Mouse (Mus musculus): Measurements from ENCODE around the gene Slain2. TPM values are rescaled to one million over a fixed set of nuclear protein-coding genes. Genes with fewer than 3 reads are reported as not detected.

Gene Slain2
- polyA plus RNA-seq, 1 experiment from 2014 or later = 25.1 TPM

DNA sequence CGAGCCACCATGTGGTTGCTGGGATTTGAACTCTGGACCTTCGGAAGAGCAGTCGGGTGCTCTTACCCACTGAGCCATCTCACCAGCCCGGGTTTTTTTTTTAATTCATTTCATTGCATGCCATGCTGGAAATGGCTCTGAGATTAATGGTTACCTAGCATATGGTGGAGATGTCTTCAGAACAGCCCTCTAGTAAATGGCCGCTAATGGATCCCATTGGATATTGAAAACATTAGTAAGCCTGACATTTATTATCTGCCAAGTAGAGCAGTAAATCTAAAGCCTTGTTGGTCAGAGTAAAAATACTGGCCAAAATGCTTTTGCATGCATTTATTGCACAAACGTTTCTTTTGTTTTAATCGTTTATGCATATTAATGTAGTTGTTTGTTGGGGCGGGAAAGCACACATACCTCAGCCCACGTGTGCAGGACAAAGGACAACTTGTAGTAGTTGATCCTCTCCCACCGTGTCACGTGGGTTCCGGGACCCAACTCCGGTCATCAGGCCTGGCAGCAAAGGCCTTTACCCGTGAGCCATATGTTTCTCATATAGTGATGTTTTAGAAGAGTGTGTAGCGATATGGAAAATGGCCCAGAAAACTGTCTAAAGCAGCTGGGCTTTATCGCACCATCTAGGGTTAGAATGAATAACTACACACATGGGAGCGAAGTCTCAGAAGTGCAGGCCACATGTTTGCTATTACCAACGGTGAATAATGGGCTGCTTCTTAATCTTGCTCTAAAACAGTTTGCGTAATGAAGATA is 27.5 kb upstream of the Slain2 start:
- H3K36me3 ChIP-seq (ENCODE audit: insufficient read depth) = no peaks in the 10 kb centered on the region
- H3K9me3 ChIP-seq (ENCODE audit: low read depth, low read length) = no peaks in the 10 kb centered on the region
- no peak overlapping the region for H3K27ac ChIP-seq (ENCODE audit: low read depth)
- peak; percentile 13; the same call in 1 of the 2 replicates for TF ChIP-seq CTCF (IDR thresholded peaks at IDR 0.05; ENCODE audit: low read depth)
- no peak overlapping the region for H3K4me2 ChIP-seq
- H3K4me3 ChIP-seq (ENCODE audit: low read depth, low read length) = no peak overlapping the region
- DNase-seq = peak; percentile 85
- H3K9ac ChIP-seq = no peak overlapping the region
- WGBS = 55% methylated on average over 18 of the region's 19 CpGs
- H3K27me3 ChIP-seq (ENCODE audit: insufficient read depth, low read length) = no peaks in the 10 kb centered on the region
- no peaks in the 10 kb centered on the region for H3K4me1 ChIP-seq (ENCODE audit: insufficient read depth)
- ATAC-seq (ENCODE audit: insufficient read depth) = peak; percentile 82

DNA sequence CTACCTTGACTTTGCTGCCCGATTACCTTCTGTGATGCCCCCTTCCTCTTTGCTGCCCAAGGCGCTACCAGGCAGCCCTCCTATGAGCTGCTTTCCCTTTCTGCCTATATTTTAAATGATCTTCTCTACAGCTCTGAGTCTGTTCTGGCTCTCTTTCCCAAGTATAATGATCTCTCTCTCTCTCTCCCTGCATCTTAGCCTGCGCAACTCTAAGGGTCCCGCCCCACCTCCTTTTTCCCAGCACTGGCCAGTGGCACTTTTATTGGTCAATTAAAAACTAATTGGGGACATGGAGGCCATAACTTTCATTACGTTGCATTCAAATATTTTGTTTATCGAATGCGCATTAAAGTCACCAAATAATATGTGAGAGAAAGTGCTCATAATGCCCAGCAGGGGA is 25.8 kb upstream of the Slain2 start:
- no peak for DNase-seq
- no peak for ATAC-seq (ENCODE audit: insufficient read depth)
- Histone ChIP-seq H3K27ac (ENCODE audit: low read depth) (no peak overlapping the region), H3K27me3 (ENCODE audit: insufficient read depth, low read length) (no peaks in the 10 kb centered on the region), H3K4me2 (no peak overlapping the region), H3K36me3 (ENCODE audit: insufficient read depth) (no peaks in the 10 kb centered on the region), H3K4me3 (ENCODE audit: low read depth, low read length) (no peak overlapping the region), H3K9ac (no peak overlapping the region), H3K9me3 (ENCODE audit: low read depth, low read length) (no peaks in the 10 kb centered on the region), H3K4me1 (ENCODE audit: insufficient read depth) (no peaks in the 10 kb centered on the region)
- TF ChIP-seq CTCF (IDR thresholded peaks at IDR 0.05; ENCODE audit: low read depth) = no peak
- WGBS = 90% methylated on average over 7 of the region's 7 CpGs

GRCm38 (mm10) chr5:72891534-72891933 is 22.6 kb upstream of the Slain2 start:
- DNase-seq (peak; percentile 86), ATAC-seq (ENCODE audit: insufficient read depth) (peak; percentile 73)
- Histone ChIP-seq H3K4me1 (ENCODE audit: insufficient read depth) (no peaks in the 10 kb centered on the region), H3K4me2 (no peak overlapping the region; the same call in 1 of the 2 replicates), H3K9me3 (ENCODE audit: low read depth, low read length) (no peaks in the 10 kb centered on the region), H3K9ac (no peak overlapping the region), H3K27ac (ENCODE audit: low read depth) (no peak overlapping the region), H3K4me3 (ENCODE audit: low read depth, low read length) (no peak overlapping the region), H3K27me3 (ENCODE audit: insufficient read depth, low read length) (no peaks in the 10 kb centered on the region), H3K36me3 (ENCODE audit: insufficient read depth) (no peaks in the 10 kb centered on the region)
- 4% methylated on average over 12 of the region's 12 CpGs for WGBS
- TF ChIP-seq CTCF (IDR thresholded peaks at IDR 0.05; ENCODE audit: low read depth) = peak; percentile 81

GRCm38 (mm10) chr5:72893987-72894386 is 20.1 kb upstream of the Slain2 start:
- Histone ChIP-seq H3K36me3 (ENCODE audit: insufficient read depth) (no peaks in the 10 kb centered on the region), H3K9ac (no peak overlapping the region), H3K4me3 (ENCODE audit: low read depth, low read length) (no peak overlapping the region), H3K4me1 (ENCODE audit: insufficient read depth) (no peaks in the 10 kb centered on the region), H3K27ac (ENCODE audit: low read depth) (no peak overlapping the region), H3K9me3 (ENCODE audit: low read depth, low read length) (no peaks in the 10 kb centered on the region), H3K4me2 (no peak overlapping the region), H3K27me3 (ENCODE audit: insufficient read depth, low read length) (no peaks in the 10 kb centered on the region)
- peak; percentile 45 for DNase-seq
- ATAC-seq (ENCODE audit: insufficient read depth) = no peak
- peak; percentile 58 for TF ChIP-seq CTCF (IDR thresholded peaks at IDR 0.05; ENCODE audit: low read depth)
- 51% methylated on average over 5 of the region's 5 CpGs for WGBS

DNA sequence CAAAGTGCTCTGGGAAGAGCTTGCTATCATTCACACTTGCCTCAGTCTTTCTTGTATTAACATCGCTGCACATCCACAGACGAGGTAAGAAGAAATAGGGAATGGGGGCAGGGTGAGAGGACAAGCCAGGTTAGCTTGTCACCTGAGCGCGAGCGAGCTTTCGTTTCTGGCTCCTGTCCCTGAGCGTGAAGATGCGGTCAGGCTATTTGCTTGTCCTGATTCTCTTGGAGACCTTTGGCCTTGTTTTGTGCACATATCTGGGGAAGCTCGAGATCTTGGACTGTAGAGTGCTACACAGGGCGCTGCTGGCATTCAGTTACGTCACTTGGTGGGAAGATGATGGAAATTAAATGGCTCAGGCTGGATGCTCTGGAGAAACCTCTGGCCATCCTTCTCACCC is 18.8 kb upstream of the Slain2 start:
- no peaks in the 10 kb centered on the region for H3K9me3 ChIP-seq (ENCODE audit: low read depth, low read length)
- no peak overlapping the region for H3K4me3 ChIP-seq (ENCODE audit: low read depth, low read length)
- no peak overlapping the region for H3K4me2 ChIP-seq
- DNase-seq (no peak), ATAC-seq (ENCODE audit: insufficient read depth) (no peak)
- H3K4me1 ChIP-seq (ENCODE audit: insufficient read depth) = no peaks in the 10 kb centered on the region
- no peaks in the 10 kb centered on the region for H3K27me3 ChIP-seq (ENCODE audit: insufficient read depth, low read length)
- no peak overlapping the region for H3K27ac ChIP-seq (ENCODE audit: low read depth)
- no peaks in the 10 kb centered on the region for H3K36me3 ChIP-seq (ENCODE audit: insufficient read depth)
- WGBS = 80% methylated on average over 11 of the region's 11 CpGs
- no peak overlapping the region for H3K9ac ChIP-seq
- no peak for TF ChIP-seq CTCF (IDR thresholded peaks at IDR 0.05; ENCODE audit: low read depth)

DNA sequence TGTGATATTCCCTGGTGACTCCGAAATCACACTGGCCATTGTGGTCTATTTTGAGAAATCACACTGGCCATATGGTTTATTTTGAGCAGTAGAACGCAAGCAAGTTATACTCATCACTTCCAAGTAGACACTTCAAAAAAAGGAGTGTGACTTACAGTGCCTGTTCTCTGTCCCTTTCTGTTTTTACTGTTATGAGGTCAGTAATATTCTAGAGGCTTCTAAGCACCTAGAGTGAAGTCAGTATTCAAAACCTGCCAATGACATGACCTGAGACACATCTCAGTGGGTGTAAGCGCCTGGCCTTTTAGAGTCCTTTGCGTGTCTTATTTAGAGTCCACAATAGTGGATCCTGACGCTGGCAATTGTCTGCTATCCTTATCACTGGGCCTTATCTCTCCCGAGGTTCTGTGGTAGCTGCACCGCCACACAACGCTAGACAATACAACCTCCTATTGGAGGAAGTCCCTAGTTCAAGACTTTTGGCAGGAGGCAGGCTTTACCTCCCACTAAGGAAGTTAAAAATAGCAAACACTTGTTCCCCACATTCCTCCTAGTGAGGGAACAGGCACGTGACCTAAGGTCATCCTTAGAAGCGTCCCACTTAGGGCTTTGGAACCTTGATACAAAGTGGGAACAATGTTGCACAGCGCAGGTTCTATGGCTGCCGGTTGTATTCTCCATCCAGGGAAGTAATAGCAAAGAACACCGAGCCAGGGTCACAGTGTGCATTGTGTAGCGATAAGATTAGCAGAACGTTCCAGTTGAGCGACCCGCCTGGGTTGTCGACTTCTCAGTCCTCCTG is 17.4 kb upstream of the Slain2 start:
- no peak overlapping the region for H3K9ac ChIP-seq
- no peaks in the 10 kb centered on the region for H3K9me3 ChIP-seq (ENCODE audit: low read depth, low read length)
- no peaks in the 10 kb centered on the region for H3K36me3 ChIP-seq (ENCODE audit: insufficient read depth)
- 60% methylated on average over 18 of the region's 18 CpGs for WGBS
- TF ChIP-seq CTCF (IDR thresholded peaks at IDR 0.05; ENCODE audit: low read depth) = no peak
- no peak overlapping the region for H3K4me3 ChIP-seq (ENCODE audit: low read depth, low read length)
- H3K4me2 ChIP-seq = no peak overlapping the region
- H3K27me3 ChIP-seq (ENCODE audit: insufficient read depth, low read length) = no peaks in the 10 kb centered on the region
- no peak for DNase-seq
- no peak for ATAC-seq (ENCODE audit: insufficient read depth)
- H3K4me1 ChIP-seq (ENCODE audit: insufficient read depth) = no peaks in the 10 kb centered on the region
- H3K27ac ChIP-seq (ENCODE audit: low read depth) = no peak overlapping the region

DNA sequence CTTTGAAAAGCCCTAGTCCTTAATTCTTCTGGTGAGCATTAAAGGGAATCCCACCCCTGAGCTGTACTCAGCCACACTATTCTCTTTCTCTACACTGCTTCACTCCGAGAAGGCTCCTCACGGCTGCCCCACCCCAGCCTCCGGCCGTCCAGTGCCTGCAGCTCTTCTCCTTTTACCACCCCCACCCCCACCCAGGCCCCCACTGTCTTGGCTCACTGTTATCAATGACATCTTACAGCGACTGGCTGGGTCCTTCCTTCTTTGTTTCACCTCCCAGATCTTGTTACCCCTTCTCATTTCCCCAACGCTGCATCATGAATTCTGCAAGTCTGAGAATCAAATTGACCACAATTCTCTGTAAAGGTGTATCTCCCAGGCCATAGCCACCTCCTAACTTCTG is 16.1 kb upstream of the Slain2 start:
- H3K4me1 ChIP-seq (ENCODE audit: insufficient read depth) = no peaks in the 10 kb centered on the region
- H3K9ac ChIP-seq = no peak overlapping the region
- no peak overlapping the region for H3K27ac ChIP-seq (ENCODE audit: low read depth)
- DNase-seq (no peak), ATAC-seq (ENCODE audit: insufficient read depth) (no peak)
- no peak overlapping the region for H3K4me2 ChIP-seq
- no peaks in the 10 kb centered on the region for H3K27me3 ChIP-seq (ENCODE audit: insufficient read depth, low read length)
- no peaks in the 10 kb centered on the region for H3K36me3 ChIP-seq (ENCODE audit: insufficient read depth)
- no peak for TF ChIP-seq CTCF (IDR thresholded peaks at IDR 0.05; ENCODE audit: low read depth)
- H3K9me3 ChIP-seq (ENCODE audit: low read depth, low read length) = no peaks in the 10 kb centered on the region
- 37% methylated on average over 6 of the region's 6 CpGs for WGBS
- H3K4me3 ChIP-seq (ENCODE audit: low read depth, low read length) = no peak overlapping the region
